Mouse (Mus musculus) common myeloid progenitor, adult 5-6 weeks (primary cell): ENCODE data around the gene Sgtb. TPM values are rescaled to one million over a fixed set of nuclear protein-coding genes. Genes with fewer than 3 reads are reported as not detected.

Experiments used
- ATAC-seq: replicated peaks from 2 replicates; pipeline ENCODE4 v1.8.0; 2016; ENCODE audit warnings: low read depth, mild to moderate bottlenecking, moderate TSS enrichment, inconsistent platforms; ENCODE audit not compliant: poor library complexity, severe bottlenecking
- total RNA-seq: library from RNA; stranded (forward); fragments of 200-1000, 187-1606 nt; gene quantifications from 2 replicates; pipeline ENCODE4 v1.2.3, GENCODE M21; 2017

Sgtb gene
- total RNA-seq, 1 experiment from 2014 or later = 0.32 TPM

DNA sequence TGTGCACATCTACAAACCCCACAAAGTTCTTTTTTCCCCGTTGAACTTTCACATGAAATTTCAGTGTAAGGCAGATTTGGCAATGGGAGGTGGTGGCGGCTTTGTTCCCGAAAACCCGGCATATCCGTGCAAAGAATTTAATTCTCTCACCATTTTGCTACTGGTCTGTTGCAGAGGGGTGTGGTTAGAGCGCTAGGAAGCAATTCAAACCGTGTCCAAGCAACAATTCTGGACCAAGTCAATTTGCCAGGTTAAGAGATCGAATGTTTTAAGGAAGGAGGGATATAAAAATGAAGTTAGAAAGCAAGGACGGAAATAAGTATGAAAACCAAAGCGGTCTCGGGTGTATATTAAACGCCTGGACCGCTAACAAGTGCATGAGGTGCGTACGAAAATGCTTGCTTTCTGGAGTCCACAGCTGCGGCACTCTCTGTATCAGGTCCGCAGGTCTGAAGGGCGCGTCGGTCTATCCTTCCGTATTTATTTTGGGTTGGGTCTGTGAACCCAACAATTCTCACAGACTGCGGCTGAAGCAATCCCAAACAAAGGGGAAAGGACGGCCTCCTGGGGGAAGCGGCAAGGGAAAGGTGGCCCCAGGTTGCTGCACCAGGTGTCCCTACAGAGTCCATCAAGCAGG lies 772 bp upstream of the Sgtb start:
- peak; percentile 28 for ATAC-seq

- peak; percentile 8; the same call in 1 of the 2 replicates for ATAC-seq
These were observed 428 bp downstream of the Sgtb start for GRCm38 (mm10) chr13:104109816-104110521.

DNA sequence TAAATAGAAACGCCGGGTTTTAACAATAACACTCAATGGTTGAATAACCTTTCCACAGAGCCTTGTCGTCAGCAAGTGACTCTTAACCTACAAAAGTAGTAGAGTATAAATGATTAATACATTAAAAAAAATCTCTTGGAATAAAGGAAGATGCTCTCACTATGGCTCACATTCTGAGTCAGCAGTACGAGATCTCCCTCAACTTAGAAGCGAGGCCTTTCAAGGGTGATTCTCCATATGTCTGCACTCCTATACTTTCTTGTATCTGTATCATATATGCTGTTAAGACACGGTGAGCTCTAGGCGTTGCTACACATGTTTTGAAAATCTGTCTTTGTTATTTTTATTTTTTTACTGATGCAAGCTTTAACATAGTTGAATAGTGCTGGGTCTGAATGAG lies 985 bp downstream of the Sgtb start:
- ATAC-seq = no peak

DNA sequence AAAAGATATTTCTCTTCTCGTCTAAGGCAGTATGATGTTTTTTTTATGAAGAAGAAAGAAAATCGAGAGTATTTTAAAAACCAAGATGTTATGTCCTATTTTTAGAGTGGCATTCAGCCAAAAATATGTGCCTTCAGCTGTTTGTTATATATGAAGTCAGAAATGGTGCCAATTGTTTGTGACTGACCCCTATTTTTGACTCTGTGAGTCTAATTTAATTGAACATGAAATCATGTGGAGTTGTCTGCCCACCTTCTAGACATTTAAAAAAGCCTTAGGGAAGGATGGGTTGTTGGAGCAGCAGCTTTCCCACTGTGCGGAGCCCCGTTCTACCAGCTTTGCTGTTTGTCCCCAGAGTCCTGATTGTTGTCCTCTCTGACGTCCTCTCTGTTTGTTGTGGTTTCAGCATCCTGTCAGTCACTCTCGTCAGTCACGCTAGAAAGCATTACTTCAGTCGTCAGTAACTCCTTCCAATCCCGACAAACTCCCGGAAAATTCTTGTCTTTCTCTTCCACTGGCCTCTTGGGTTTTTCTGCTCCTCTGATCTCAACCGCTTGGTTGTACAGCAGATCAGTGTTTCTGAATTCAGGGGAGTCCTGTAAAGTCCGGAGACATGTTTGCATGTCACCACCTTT lies 2.8 kb downstream of the Sgtb start:
- no peak for ATAC-seq

- no peak for ATAC-seq
These were observed 4.2 kb downstream of the Sgtb start for GRCm38 (mm10) chr13:104113782-104114181.

DNA sequence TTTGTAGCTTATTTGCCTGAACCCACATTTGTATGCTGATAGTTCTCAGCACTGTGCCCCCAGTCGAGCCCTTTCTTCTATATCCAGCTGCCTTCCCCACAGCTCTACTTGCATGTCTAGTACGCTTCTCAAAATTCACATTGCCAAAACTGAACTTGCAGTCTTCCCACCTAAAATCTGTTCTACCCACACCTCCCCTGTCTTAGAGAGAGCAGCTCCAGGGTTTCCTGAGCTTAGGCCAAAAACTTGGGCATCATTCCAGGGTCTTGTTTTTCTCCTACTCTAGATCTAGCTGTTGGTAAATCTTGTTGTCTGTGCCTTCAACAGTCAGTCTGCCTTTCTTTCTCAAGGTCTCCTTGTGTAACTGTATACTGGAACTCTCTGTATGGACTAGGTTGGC lies 5.3 kb downstream of the Sgtb start:
- ATAC-seq = no peak

GRCm38 (mm10) chr13:104122078-104122840 lies 12.7 kb downstream of the Sgtb start:
- ATAC-seq = no peak

- no peak for ATAC-seq
These were observed 14.3 kb downstream of the Sgtb start for GRCm38 (mm10) chr13:104123662-104124381.

- 0 out of 2 replicates have a peak, but pooled peaks have one; percentile 11 for ATAC-seq
These were observed 23.0 kb downstream of the Sgtb start for GRCm38 (mm10) chr13:104132561-104132960.

DNA sequence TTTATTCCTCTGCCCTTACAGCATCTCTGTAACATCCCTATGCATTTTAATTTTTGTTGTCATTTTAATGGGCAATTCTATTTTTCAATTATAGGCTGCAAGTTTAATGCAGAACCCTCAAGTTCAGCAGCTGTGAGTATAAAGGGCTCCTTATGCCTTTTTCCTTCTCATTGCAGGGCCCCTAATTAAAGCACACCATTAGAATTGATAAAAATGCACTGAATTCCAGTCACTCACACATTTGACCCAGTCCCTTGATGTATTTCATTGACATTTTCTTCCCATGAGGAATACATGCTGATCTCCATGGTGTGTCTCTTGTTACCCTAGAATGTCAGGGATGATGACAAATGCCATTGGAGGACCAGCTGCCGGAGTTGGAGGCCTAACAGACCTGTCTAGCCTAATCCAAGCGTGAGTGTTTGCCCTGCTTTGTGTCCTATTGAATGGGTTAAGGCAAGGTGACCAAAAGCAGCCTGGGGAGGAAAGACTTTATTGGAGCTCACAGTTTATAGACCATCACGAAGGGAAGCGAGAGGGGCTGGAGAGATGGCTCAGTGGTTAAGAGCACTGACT lies 25.1 kb downstream of the Sgtb start:
- ATAC-seq = no peak

DNA sequence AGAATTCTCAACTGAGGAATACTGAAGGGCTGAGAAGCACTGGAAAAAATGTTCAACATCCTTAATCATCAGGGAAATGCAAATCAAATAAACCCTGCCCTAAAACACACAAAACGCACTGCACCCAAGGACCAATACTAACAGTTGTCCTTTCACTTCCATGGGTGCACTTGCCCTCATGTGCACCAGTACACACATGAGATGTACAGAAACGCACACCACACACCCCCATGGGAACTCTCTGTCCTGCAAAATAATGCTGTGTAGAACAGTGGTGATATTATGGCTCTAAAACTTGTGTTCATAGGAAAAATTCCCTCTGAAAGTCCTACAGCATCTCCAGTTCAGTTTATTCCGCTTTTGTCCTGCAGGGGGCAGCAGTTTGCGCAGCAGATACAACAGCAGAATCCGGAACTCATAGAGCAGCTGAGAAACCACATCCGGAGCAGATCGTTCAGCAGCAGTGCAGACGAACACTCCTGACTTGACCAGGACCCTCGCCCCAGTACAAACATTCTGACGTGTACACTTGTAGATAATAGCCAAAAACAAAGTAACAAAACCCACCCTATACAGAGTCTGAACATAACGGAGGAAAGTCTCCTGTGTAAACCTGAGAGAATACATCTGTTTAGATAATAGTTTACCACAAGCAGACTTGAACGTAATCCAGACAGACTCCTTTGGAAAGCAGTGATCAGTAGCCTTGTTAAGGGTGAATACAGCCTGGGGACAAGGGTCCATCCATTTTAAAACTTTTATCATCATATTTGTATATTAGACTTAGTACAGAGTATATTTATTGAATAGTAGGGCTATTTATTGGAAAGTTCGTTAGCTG lies 30.0 kb downstream of the Sgtb start:
- ATAC-seq = peak; percentile 100

GRCm38 (mm10) chr13:104144871-104145270 lies 35.3 kb downstream of the Sgtb start:
- no peak for ATAC-seq

DNA sequence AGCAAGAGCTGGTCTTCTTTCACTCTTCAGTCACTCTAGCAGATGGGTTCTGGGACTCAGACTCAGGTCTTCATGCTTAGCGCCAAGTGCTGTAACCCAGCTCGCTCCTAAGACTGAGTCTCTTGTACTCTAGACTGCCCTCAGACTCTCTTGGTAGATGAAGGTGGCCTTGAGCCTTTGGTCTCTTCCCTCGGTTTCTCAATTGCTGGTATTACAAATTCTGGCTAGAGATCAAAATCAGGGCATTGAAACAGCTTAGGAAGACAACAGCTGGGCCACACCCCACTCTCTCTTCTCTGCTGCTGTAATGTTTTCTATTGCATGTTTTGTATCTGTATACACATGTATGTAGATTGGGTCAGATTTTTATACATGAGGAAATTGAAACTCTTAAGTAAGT lies 36.1 kb downstream of the Sgtb start:
- ATAC-seq = no peak

GRCm38 (mm10) chr13:104154180-104154579 lies 44.6 kb downstream of the Sgtb start:
- ATAC-seq = no peak

- ATAC-seq = no peak
These were observed 45.6 kb downstream of the Sgtb start for GRCm38 (mm10) chr13:104155106-104155505.

- no peak for ATAC-seq
These were observed 46.1 kb downstream of the Sgtb start for GRCm38 (mm10) chr13:104155686-104156085.

GRCm38 (mm10) chr13:104171711-104172110 lies 62.2 kb downstream of the Sgtb start:
- no peak for ATAC-seq

DNA sequence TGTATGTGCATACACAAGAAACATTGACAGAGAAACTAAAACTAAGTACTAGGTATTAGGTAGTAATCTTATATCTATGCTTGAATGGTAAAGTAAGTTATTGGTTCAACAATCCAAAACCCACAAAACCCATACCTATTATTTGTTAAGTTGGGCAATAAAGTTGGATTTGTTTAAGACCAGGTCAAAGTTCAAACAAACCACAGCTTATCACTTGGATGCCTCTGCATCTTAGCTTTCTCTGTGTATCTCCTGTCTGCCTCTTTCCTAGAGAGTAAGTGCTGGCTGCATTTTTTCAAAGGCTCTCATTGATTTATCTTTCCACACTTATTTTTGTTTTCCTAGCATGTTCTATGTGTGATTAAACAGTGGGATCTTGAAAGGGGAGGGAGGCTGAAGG lies 63.0 kb downstream of the Sgtb start:
- no peak for ATAC-seq

DNA sequence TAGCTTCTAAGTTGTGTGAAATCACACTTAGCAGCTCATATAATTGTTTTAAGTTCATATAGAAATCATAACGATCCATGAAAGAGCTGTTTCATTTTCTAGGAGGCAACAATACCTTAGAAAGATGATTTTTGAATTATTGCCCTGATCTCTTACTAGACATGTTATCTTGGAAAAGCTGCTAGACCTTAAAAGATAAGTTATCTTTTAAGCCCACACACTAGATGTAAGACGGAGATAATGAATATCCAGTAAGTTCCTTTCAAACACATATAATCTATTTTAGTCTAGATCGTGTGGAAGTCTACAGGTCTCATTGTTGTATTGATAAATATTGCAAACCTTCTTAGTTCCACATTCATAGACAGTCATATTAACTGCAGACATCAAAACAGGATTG lies 67.3 kb downstream of the Sgtb start:
- no peak for ATAC-seq
